Mouse (Mus musculus) hindbrain, embryonic 10.5 days (tissue): ENCODE data around the gene Hs3st3a1. TPM values are rescaled to one million over a fixed set of nuclear protein-coding genes. Genes with fewer than 3 reads are reported as not detected.

ENCODE experiments used
- DNase-seq: peaks from one replicate; pipeline ENCODE4 v3.0.0-alpha.2; 2017; ENCODE audit warnings: low spot score
- H3K27ac ChIP-seq: fragments of 300-500 bp; sonication (generic); 2 replicates; pipeline ENCODE4 v1.5.1; 2016; ENCODE audit warnings: mild to moderate bottlenecking, moderate library complexity
- H3K27me3 ChIP-seq: fragments of 300-500 bp; sonication (generic); 2 replicates; pipeline ENCODE4 v1.6.1; 2016; ENCODE audit warnings: mild to moderate bottlenecking; ENCODE audit not compliant: poor library complexity, insufficient read depth, severe bottlenecking
- H3K36me3 ChIP-seq: fragments of 300-500 bp; sonication (generic); 2 replicates; pipeline ENCODE4 v1.6.1; 2016; ENCODE audit warnings: mild to moderate bottlenecking, moderate library complexity
- H3K4me1 ChIP-seq: fragments of 300-500 bp; sonication (generic); replicated peaks from 2 replicates; pipeline ENCODE4 v1.6.1; 2016; ENCODE audit warnings: mild to moderate bottlenecking
- H3K4me3 ChIP-seq: fragments of 300-500 bp; sonication (generic); 2 replicates; pipeline ENCODE4 v1.5.1; 2016; ENCODE audit warnings: mild to moderate bottlenecking, moderate library complexity
- H3K9me3 ChIP-seq: fragments of 300-500 bp; sonication (generic); 2 replicates; pipeline ENCODE4 v1.6.1; 2016; ENCODE audit warnings: mild to moderate bottlenecking, moderate library complexity
- WGBS: fragments of 180-500 bp; shearing (Covaris S2); methylation state at CpG from one replicate; pipeline ENCODE4 v1.1.7; 2016; 5-methylcytosine and 5-hydroxymethylcytosine counted together
- polyA plus RNA-seq: library from polyadenylated mRNA; unstranded; fragments of >200 nt; fragmentation: Nextera tagmentation; extraction: Ambion mirVana; gene quantifications from 2 replicates; pipeline ENCODE4 v1.2.1, GENCODE M21; 2016

Hs3st3a1 gene
- polyA plus RNA-seq, 1 experiment from 2014 or later, result 1.7 TPM

DNA sequence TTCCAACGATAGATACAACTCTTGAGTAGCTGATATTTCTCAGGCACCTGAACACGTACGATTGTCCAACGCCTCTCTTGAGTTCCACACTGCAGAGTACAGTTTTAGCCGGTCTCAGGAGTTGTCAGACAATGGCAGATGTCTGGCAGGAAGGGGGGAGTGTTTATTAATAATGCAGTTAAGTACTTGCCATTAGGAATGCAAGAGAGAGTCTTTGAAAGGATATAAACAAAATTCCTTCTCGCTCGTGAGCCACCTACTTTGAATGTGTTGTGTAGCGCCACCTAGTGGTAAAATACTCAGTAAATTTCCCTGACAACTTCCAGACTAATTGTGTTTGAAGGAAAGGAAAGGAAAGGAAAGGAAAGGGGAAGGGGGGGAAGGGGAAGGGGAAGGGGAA, 7.0 kb downstream of the Hs3st3a1 start:
- Histone ChIP-seq H3K4me1 (peaks cover 15% of the 10 kb centered on the region), H3K27me3 (peaks cover 44% of the 10 kb centered on the region), H3K36me3 (no peaks in the 10 kb centered on the region), H3K27ac (no peak overlapping the region), H3K9me3 (no peaks in the 10 kb centered on the region), H3K4me3 (no peak overlapping the region)
- WGBS, result 42% methylated on average over 8 of the region's 8 CpGs
- peak; percentile 28 for DNase-seq

DNA sequence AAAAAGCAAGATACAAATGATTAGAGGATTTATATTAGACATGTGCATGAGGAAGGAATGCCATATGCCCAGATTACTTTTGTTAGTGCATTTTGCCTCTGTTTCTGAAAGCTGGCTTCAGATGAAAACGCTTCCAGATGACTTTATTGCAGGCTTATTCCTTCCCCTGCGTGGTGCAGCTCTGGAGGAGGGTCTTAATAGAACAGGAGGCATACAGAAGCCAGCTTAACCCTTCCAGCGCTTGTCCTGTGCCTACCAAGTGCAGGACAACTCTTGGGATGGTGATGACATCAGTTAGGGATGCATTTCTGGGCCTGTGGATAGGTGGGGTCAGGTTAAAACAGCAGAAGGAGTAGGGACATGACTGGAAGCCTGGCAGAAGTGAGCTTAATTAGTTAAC, 7.6 kb downstream of the Hs3st3a1 start:
- 40% methylated on average over 3 of the region's 3 CpGs for WGBS
- peaks cover 12% of the 10 kb centered on the region for H3K4me1 ChIP-seq
- no peak overlapping the region for H3K27ac ChIP-seq
- DNase-seq, result no peak
- H3K27me3 ChIP-seq, result peaks cover 39% of the 10 kb centered on the region
- H3K9me3 ChIP-seq, result no peaks in the 10 kb centered on the region
- H3K36me3 ChIP-seq, result no peaks in the 10 kb centered on the region
- H3K4me3 ChIP-seq, result no peak overlapping the region

DNA sequence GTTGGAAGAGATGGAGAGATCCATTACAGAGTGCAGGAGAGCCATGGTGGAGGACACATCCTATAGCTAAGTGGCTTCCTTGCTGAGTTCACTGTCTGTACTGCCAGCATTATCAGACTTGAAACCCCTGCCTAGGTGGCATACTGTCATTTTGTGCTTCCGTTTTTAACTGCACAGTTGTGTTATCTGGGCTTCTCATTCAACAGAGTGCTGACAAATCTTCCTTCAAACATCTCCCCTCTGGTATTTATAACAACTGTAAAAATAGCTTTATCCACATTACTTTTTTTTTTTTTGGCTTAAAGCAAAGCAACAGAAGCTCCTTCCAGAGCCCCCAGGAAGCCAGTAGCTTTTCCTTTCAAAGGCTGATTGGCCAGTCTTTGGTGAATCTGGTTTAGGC, 10.1 kb downstream of the Hs3st3a1 start:
- H3K4me3 ChIP-seq, result no peak overlapping the region
- H3K9me3 ChIP-seq, result no peaks in the 10 kb centered on the region
- no peaks in the 10 kb centered on the region for H3K36me3 ChIP-seq
- no peak for DNase-seq
- peaks cover 6% of the 10 kb centered on the region; the same call in 1 of the 2 replicates for H3K4me1 ChIP-seq
- 88% methylated on average over 1 of the region's 1 CpGs for WGBS
- no peak overlapping the region for H3K27ac ChIP-seq
- peaks cover 18% of the 10 kb centered on the region; the same call in 1 of the 2 replicates for H3K27me3 ChIP-seq

DNA sequence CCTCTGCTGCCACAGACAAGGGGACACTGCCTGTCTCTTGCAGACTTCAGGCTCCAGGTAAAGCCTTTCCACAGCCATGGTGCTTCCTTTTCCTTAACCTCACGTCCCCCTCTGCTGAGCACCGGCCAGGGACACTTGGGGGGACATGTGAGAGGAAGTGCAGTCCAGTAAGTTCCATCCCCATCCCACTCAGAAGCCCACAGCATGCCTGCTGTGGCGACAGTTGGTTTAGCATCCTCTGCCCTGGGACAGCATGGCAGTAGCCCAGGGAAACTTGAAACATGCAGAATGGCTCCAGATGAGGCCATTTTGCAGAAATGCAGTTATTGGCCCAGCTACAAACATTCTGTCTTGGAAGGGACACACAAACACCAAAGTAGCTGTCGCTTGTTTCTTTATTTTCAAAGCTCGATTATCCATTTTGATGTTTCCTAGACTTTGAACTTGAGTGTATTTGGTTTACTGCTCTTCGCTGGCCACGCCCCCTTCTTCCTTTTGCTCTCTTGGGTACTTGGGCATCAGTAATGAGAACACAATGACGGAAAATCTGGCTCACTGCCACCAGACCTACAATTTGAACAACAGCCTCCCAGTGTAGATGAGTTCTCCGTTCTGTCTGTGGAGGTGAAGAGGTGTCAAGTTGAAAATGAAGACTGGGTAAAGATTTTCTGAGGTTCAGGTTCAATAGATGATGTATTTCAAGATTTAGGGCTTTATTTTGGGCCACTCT, 13.6 kb downstream of the Hs3st3a1 start:
- no peak overlapping the region for H3K4me3 ChIP-seq
- no peaks in the 10 kb centered on the region for H3K9me3 ChIP-seq
- no peak overlapping the region for H3K27ac ChIP-seq
- WGBS, result 81% methylated on average over 9 of the region's 9 CpGs
- H3K4me1 ChIP-seq, result peaks cover 4% of the 10 kb centered on the region; the same call in 1 of the 2 replicates
- H3K27me3 ChIP-seq, result 0 out of 2 replicates have a peak, but pooled peaks cover 2% of the 10 kb centered on the region
- no peaks in the 10 kb centered on the region for H3K36me3 ChIP-seq
- no peak for DNase-seq

DNA sequence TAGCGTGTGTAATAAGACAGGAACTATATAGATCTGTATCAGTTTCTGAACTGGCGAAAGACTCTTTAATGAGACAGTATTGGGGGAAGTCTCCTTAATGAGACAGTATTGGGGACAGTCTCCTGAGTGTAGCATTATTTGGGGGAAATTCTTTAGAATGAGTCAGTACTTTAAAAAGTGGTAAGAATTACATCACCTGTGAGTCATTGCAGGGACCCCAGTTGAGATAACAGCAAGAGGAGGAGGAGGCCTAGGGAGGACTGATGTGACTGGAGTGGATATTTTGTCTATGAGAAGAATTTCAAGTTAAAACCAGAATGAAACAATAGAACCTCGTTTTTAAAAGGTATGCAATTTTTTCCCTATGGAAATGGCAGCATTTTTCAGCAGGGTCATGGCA, 26.6 kb downstream of the Hs3st3a1 start:
- WGBS, result 81% methylated on average over 3 of the region's 3 CpGs
- DNase-seq, result no peak

DNA sequence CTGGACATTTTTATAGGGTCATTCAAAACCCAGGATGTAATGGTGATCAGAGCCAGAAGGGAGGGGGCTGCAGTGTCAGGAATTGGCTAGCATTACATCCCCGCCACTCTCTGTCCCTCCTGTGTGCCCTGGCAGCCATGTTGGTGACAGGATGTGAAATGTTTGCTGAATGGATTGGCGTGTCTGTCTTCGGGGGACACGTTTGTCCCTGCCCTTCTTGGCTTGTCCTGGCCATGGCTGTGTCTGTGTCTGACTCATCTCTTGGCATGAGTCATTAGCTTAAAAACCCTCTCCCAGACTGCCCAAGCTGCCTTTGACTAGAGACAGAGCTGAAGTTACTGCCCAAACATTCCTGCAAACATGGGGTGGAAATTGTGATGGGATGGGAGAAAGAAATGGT, 33.6 kb downstream of the Hs3st3a1 start:
- WGBS, result 82% methylated on average over 4 of the region's 4 CpGs
- Histone ChIP-seq H3K27ac (no peak overlapping the region), H3K36me3 (no peaks in the 10 kb centered on the region), H3K4me3 (no peak overlapping the region), H3K27me3 (no peaks in the 10 kb centered on the region), H3K4me1 (0 out of 2 replicates have a peak, but pooled peaks cover 2% of the 10 kb centered on the region), H3K9me3 (no peaks in the 10 kb centered on the region)
- DNase-seq, result no peak

More for the DNA sequence above, 26.6 kb downstream of the Hs3st3a1 start:
- Histone ChIP-seq H3K4me1 (no peaks in the 10 kb centered on the region), H3K27ac (no peak overlapping the region), H3K4me3 (no peak overlapping the region), H3K27me3 (no peaks in the 10 kb centered on the region), H3K36me3 (no peaks in the 10 kb centered on the region), H3K9me3 (no peaks in the 10 kb centered on the region)

DNA sequence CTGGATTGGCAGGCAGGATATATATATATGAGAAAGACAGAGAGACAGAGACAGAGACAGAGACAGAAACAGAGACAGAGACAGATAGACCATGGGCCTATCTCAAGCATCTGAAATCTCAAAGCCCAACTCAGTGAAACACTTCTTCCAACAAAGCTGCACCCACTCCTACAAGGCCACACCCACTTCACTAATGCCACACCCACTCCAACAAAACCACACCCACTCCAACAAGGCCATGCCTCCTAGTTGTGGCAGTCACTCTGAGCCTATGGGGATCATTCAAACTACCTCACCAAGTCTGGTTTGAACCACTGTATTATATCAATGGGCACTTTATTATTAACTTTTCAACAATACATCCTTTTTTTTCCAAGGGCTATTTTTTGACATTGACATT, 35.6 kb downstream of the Hs3st3a1 start:
- Histone ChIP-seq H3K36me3 (no peaks in the 10 kb centered on the region), H3K9me3 (no peaks in the 10 kb centered on the region), H3K4me3 (no peak overlapping the region), H3K27me3 (no peaks in the 10 kb centered on the region), H3K4me1 (0 out of 2 replicates have a peak, but pooled peaks cover 2% of the 10 kb centered on the region), H3K27ac (no peak overlapping the region)
- no peak for DNase-seq

DNA sequence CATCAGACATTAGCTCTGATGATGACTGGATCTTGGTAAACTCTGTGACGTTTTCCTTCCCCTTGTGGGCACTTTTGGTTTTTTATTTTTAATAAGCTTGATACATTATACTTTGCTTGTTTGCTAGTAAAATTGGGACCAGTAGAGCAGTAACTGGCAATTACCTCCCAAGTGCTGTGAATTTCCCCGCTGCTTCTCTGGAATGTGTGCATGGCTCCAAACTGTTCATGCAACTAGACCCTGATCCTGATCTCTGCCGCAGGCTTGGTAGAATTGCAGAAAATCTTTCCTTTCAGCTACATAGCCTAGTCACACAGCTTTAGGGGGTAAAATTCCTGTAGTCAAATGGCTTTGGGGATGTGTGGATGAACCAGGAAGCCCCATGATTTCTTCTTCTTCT, 38.5 kb downstream of the Hs3st3a1 start:
- no peak for DNase-seq
- 0 out of 2 replicates have a peak, but pooled peaks cover 2% of the 10 kb centered on the region for H3K4me1 ChIP-seq
- 85% methylated on average over 3 of the region's 3 CpGs for WGBS

DNA sequence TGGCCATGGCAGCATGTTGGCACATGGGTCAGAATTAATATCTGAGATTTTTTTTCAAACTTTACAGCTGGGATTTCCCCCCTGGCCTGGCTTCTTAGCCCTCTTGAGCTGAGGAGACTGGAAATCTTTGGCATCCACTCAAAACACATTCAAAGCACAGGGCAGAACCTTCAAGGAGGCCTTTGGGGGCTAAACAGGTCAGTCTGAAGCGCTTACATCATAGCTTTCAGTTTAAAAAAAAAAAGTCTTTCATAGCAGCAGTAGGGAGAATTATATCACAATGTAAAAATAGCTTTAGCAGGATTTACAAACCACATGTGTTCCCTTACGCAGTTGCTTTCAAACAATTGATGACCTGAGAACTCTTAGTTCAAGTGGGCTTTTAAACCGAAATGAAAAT, 46.3 kb downstream of the Hs3st3a1 start:
- Histone ChIP-seq H3K4me1 (peaks cover 9% of the 10 kb centered on the region; the same call in 1 of the 2 replicates), H3K27ac (no peak overlapping the region), H3K27me3 (peaks cover 4% of the 10 kb centered on the region; the same call in 1 of the 2 replicates), H3K9me3 (no peaks in the 10 kb centered on the region), H3K4me3 (no peak overlapping the region), H3K36me3 (no peaks in the 10 kb centered on the region)
- DNase-seq, result no peak
- WGBS, result 91% methylated on average over 3 of the region's 3 CpGs

More for the DNA sequence above, 38.5 kb downstream of the Hs3st3a1 start:
- Histone ChIP-seq H3K9me3 (no peaks in the 10 kb centered on the region), H3K4me3 (no peak overlapping the region), H3K27me3 (no peaks in the 10 kb centered on the region), H3K27ac (no peak overlapping the region), H3K36me3 (no peaks in the 10 kb centered on the region)

DNA sequence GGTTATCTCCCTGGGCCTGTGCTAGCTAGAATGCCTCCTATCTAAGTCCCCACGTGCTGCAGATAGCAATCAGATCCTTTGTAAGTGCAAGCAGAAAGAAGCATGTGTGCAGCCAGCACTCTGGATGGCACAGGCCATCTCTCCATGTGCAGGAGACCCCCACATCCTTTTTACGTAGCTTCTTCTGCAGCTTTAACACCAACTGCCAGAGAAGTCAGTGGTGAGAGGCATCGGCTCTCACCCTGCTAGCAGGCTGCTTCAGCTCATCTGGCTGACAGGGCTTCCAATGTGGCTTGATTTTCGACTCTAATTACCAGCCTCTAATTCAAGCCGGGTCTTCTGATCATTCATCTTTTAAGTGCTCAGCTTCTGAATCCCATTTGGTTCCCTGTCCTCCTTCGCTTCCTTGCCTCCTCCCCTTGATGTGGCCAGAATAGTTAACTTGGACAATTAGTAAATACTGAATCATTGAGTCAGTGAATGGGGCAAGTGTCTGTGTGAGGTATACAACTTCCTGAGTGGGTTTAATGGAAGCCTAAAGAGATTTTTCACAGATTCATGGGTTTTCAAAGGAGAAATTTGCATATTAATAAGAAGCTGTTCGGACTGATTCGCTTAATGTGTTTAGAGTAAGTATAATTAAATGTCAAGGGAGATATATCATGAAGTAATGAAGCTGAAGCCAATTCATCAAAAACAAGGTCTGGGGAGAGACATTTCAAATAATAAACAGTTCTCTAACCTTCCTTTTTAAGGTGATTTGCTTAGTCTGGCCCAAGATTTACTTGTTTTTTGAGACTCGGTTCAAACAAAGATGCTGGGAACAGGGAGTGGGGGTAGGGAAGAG, 54.7 kb downstream of the Hs3st3a1 start:
- Histone ChIP-seq H3K27me3 (peaks cover 30% of the 10 kb centered on the region), H3K9me3 (no peaks in the 10 kb centered on the region), H3K4me3 (no peak overlapping the region), H3K36me3 (no peaks in the 10 kb centered on the region), H3K27ac (peak overlapping the region; percentile 69), H3K4me1 (peaks cover 41% of the 10 kb centered on the region)
- 47% methylated on average over 9 of the region's 9 CpGs for WGBS
- peak; percentile 14 for DNase-seq

DNA sequence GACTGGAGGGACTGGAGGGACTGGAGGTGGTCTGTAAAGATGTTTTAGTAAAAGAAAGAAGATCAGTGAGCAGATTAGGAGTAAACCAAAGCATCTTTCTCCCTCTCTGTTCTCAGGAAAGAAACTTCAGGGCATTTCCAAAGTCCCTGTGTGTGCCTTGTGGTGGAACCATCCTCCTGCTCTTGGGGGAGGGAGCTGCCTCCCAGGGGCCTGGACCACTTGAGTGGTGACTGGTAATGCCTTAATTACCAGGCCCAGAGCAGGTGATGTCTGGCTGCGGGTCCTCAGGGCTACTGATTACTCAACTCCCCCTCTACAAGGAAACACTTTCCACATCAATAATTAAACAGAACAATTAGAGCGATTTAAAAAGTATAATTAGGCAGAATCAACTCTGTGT, 59.3 kb downstream of the Hs3st3a1 start:
- Histone ChIP-seq H3K4me3 (no peak overlapping the region), H3K4me1 (peaks cover 34% of the 10 kb centered on the region), H3K9me3 (no peaks in the 10 kb centered on the region), H3K36me3 (no peaks in the 10 kb centered on the region), H3K27ac (no peak overlapping the region), H3K27me3 (peaks cover 4% of the 10 kb centered on the region; the same call in 1 of the 2 replicates)
- 65% methylated on average over 2 of the region's 2 CpGs for WGBS
- DNase-seq, result no peak

DNA sequence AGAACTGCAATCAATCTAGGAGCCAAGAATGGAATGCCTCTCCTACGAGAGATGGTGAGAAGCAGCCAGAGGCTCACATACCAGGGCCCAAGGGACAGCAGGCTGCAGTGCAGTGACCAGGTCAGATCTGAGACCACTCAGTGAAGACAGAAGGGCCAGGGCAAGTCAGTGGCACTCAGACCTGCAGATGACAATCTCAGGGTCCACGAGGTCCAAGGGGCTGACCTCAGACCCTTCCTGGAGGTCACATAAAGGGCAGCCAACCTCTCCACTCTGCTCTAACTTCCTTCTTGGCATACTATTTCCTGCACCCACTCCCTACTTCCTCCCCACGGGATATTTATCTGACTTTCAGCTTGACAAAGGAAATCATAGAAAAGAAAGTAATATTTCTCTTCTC, 60.8 kb downstream of the Hs3st3a1 start:
- Histone ChIP-seq H3K27ac (peak overlapping the region; percentile 37; the same call in 1 of the 2 replicates), H3K4me3 (no peak overlapping the region), H3K27me3 (peaks cover 4% of the 10 kb centered on the region; the same call in 1 of the 2 replicates), H3K9me3 (no peaks in the 10 kb centered on the region), H3K4me1 (peaks cover 22% of the 10 kb centered on the region), H3K36me3 (no peaks in the 10 kb centered on the region)
- WGBS, result 23% methylated on average over 3 of the region's 3 CpGs
- no peak for DNase-seq

DNA sequence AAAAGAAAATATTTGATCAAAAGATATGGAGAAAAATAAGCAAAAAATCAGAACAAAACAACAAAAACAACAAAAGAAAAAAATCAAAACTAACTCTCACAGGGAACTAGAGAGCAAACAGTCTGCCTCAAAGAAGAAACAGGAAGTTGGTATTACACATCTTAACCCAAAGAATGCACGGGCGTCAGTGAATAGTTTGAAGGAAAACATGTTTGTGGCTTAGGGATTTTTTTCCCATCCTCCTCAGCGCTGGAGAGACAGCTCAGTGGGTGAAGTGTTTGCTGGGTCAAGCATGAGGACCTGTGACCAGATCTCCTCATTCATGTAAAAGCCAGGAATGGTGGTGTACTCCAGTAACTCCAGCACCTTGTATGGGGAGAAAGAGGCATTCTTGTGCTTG, 61.5 kb downstream of the Hs3st3a1 start:
- no peak for DNase-seq
- H3K4me3 ChIP-seq, result no peak overlapping the region
- peaks cover 4% of the 10 kb centered on the region; the same call in 1 of the 2 replicates for H3K27me3 ChIP-seq
- no peaks in the 10 kb centered on the region for H3K36me3 ChIP-seq
- H3K27ac ChIP-seq, result no peak overlapping the region
- H3K9me3 ChIP-seq, result no peaks in the 10 kb centered on the region
- whole genome bisulfite sequencing, result 58% methylated on average over 3 of the region's 3 CpGs
- peaks cover 22% of the 10 kb centered on the region for H3K4me1 ChIP-seq
